Mouse (Mus musculus): ENCODE results near the gene Kncn. TPM values are rescaled to one million over a fixed set of nuclear protein-coding genes. Genes with fewer than 3 reads are reported as not detected.

Gene Kncn
- polyA plus RNA-seq, 1 experiment from 2014 or later, result not detected

DNA sequence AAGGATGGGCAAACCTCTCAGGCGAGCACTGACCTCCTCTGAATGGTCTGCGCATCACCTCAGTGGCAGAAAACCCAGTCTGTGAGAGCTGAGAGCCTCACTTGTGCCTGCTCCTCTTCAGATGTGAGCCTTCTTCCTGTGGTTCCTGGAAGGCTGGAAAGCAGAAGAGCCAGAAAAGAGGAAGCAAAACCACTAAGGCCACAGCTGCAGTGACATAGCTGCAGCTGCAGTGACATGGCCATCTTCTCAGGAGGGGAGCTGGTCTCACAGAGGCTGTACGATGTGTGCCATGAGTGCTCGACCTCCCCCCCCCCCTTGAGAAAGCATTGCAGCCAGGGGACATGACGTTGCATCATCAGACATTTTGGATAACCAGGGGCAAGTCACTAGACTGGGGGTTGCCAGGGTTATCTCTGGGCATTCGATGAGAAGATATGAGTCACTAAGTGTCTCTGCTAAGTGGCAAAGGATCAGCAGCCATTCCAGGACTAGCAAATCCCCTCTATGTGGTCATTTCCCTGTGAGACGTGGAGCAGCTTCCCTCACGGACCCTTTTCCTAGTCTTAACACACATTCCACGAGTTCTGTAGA lies 26.8 kb upstream of the Kncn start:
- Histone ChIP-seq H3K4me2 (replicated peaks; ENCODE audit: low read depth, low read length) (no peak overlapping the region), H3K4me3 (ENCODE audit: low read depth, low read length) (no peak overlapping the region), H3K27me3 (ENCODE audit: control insufficient read depth, insufficient read depth, low read length) (no peaks in the 10 kb centered on the region), H3K9ac (replicated peaks; ENCODE audit: low read depth, low read length) (no peak overlapping the region), H3K36me3 (ENCODE audit: control insufficient read depth, insufficient read depth, low read length) (peaks cover 13% of the 10 kb centered on the region), H3K4me1 (ENCODE audit: control insufficient read depth, insufficient read depth, low read length) (no peaks in the 10 kb centered on the region), H3K9me3 (ENCODE audit: control insufficient read depth, low read depth, low read length) (no peaks in the 10 kb centered on the region), H3K27ac (ENCODE audit: low read length) (no peak overlapping the region)
- 80% methylated on average over 9 of the region's 9 CpGs for WGBS
- ATAC-seq (ENCODE audit: insufficient number of reproducible peaks, insufficient read depth, low FRiP score, low read depth), result no peak

DNA sequence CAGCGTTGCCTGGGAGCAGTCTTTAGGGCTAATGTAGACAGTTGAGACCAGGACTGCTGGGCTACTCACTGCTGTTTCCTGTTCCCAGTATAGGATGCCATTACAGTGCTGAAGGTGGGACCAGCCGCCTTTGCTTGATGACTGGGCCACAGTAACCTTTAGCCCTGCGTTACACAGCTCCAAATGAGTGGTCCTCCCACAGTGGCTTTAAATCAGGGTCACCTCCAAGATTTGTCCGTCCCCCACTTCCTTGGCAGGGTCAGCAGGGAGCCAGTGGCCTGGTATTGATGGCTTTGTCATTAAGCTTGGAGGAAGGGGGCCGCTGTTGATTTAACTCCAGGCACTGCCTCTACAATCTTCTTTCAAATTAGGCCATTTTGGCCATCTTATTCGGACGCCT lies 20.8 kb upstream of the Kncn start:
- H3K4me3 ChIP-seq (ENCODE audit: low read depth, low read length), result no peak overlapping the region
- H3K4me1 ChIP-seq (ENCODE audit: control insufficient read depth, insufficient read depth, low read length), result 0 out of 2 replicates have a peak, but pooled peaks cover 3% of the 10 kb centered on the region
- no peak for ATAC-seq (ENCODE audit: insufficient number of reproducible peaks, insufficient read depth, low FRiP score, low read depth)
- no peak overlapping the region for H3K9ac ChIP-seq (replicated peaks; ENCODE audit: low read depth, low read length)
- no peak overlapping the region for H3K27ac ChIP-seq (ENCODE audit: low read length)
- 54% methylated on average over 7 of the region's 7 CpGs for WGBS
- H3K9me3 ChIP-seq (ENCODE audit: control insufficient read depth, low read depth, low read length), result no peaks in the 10 kb centered on the region
- H3K4me2 ChIP-seq (replicated peaks; ENCODE audit: low read depth, low read length), result no peak overlapping the region
- peaks cover 6% of the 10 kb centered on the region; the same call in 1 of the 2 replicates for H3K36me3 ChIP-seq (ENCODE audit: control insufficient read depth, insufficient read depth, low read length)
- no peaks in the 10 kb centered on the region for H3K27me3 ChIP-seq (ENCODE audit: control insufficient read depth, insufficient read depth, low read length)

DNA sequence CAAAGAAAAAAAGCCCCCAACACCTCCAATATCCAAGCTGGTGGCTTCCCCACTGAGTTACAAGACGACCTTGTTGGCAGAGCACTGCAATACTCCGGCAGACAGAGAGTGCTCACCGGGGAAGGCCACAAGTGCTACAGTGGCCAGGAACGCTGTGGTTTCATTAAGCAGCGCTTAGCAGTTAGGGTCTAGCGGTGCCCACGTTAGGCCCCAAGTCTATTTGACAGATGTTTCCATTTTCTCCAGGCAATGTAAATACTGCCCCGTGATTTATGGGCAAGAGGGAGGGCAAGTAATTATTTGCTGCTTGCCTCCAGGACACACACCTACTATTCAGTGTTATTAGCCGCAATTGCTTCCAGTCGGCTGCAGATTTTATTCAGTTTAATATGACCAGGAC lies 20.3 kb upstream of the Kncn start:
- no peak overlapping the region for H3K4me2 ChIP-seq (replicated peaks; ENCODE audit: low read depth, low read length)
- WGBS, result 22% methylated on average over 10 of the region's 10 CpGs
- no peaks in the 10 kb centered on the region for H3K27me3 ChIP-seq (ENCODE audit: control insufficient read depth, insufficient read depth, low read length)
- H3K36me3 ChIP-seq (ENCODE audit: control insufficient read depth, insufficient read depth, low read length), result peaks cover 6% of the 10 kb centered on the region; the same call in 1 of the 2 replicates
- no peak overlapping the region for H3K4me3 ChIP-seq (ENCODE audit: low read depth, low read length)
- H3K9me3 ChIP-seq (ENCODE audit: control insufficient read depth, low read depth, low read length), result no peaks in the 10 kb centered on the region
- no peak overlapping the region for H3K27ac ChIP-seq (ENCODE audit: low read length)
- no peak overlapping the region for H3K9ac ChIP-seq (replicated peaks; ENCODE audit: low read depth, low read length)
- 0 out of 2 replicates have a peak, but pooled peaks cover 3% of the 10 kb centered on the region for H3K4me1 ChIP-seq (ENCODE audit: control insufficient read depth, insufficient read depth, low read length)
- ATAC-seq (ENCODE audit: insufficient number of reproducible peaks, insufficient read depth, low FRiP score, low read depth), result no peak

DNA sequence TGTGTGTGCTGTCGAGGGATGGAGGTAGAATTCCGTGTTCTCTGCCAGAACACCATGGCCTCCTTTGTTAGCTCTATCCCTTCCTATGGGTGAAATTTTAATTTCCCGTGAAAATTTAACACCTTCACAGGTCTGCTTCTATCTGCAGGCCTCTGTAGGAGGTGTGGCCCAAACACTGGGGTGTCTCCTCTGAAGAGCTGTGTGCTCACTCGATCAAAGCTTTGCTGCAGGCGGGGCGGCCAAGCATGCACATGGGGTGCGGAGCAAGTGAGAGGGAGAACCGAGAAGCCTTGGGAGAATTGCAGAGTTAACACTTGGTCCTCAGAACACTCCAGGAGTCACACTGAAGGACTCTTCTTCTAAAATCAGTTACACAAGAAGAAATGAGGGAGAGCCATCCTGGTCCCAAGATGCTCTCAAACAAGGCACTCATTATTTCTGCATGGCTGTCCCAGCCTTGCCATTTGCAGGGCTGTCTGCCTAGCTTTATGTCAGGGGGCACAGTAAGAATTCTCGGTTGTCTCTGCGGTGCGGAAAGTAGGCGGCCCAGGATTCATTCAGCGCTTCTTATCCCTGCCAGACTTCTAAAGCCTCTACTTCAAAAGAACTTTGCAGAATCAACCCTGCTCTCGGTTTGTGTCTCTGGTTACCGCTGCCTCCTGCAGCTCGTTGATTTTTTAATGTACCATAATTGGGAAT lies 14.5 kb upstream of the Kncn start:
- no peak for ATAC-seq (ENCODE audit: insufficient number of reproducible peaks, insufficient read depth, low FRiP score, low read depth)
- no peak overlapping the region for H3K4me2 ChIP-seq (replicated peaks; ENCODE audit: low read depth, low read length)
- H3K4me1 ChIP-seq (ENCODE audit: control insufficient read depth, insufficient read depth, low read length), result 0 out of 2 replicates have a peak, but pooled peaks cover 3% of the 10 kb centered on the region
- no peaks in the 10 kb centered on the region for H3K27me3 ChIP-seq (ENCODE audit: control insufficient read depth, insufficient read depth, low read length)
- no peak overlapping the region for H3K9ac ChIP-seq (replicated peaks; ENCODE audit: low read depth, low read length)
- no peaks in the 10 kb centered on the region; the same call in 1 of the 2 replicates for H3K36me3 ChIP-seq (ENCODE audit: control insufficient read depth, insufficient read depth, low read length)
- no peak overlapping the region for H3K27ac ChIP-seq (ENCODE audit: low read length)
- WGBS, result 45% methylated on average over 16 of the region's 16 CpGs
- H3K9me3 ChIP-seq (ENCODE audit: control insufficient read depth, low read depth, low read length), result no peaks in the 10 kb centered on the region
- no peak overlapping the region for H3K4me3 ChIP-seq (ENCODE audit: low read depth, low read length)

DNA sequence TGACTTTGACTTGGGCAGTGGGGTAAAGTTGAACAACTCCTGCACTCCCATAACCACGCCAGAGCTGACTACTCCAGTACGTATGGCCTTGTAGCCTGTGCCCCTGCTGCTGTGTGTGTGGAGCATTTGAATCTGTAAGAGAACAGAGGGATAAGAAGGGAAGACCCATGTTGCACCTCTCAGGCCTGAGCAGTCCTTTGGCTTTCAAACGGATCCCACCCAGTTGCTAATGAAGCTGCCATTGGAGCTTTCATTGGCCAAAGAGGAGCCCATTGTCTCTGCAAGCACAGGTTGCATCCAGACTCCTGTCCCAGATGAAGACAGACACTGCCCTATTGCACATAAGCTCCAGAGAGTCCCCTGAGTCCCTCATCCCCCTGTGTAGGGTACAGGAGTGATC lies 11.0 kb upstream of the Kncn start:
- no peaks in the 10 kb centered on the region; the same call in 1 of the 2 replicates for H3K36me3 ChIP-seq (ENCODE audit: control insufficient read depth, insufficient read depth, low read length)

DNA sequence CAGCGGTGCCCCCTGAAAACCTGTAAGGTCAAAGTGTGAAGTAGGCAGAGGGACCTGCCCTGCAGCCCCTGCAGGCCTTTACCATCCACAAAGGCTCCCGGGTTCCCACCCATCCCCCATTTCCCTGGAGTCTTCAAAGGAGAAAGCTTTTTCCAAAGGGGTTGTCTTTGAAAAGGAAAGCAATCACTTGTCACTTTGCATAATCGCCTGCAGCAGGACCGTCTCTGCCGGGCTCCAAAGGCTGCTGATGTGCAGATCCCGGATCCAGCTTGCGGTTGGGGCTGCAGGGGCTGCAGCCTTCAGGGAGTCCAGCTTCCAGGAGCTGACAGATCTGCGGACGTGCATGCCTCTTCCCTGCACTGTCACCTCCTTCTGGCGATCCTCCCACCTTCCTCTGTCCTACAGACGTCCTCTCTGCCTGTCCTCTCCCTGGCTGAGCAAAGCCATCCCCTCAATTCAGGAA lies 6.0 kb upstream of the Kncn start:
- Histone ChIP-seq H3K4me3 (ENCODE audit: low read depth, low read length) (no peak overlapping the region), H3K9me3 (ENCODE audit: control insufficient read depth, low read depth, low read length) (no peaks in the 10 kb centered on the region), H3K4me2 (replicated peaks; ENCODE audit: low read depth, low read length) (no peak overlapping the region), H3K27me3 (ENCODE audit: control insufficient read depth, insufficient read depth, low read length) (no peaks in the 10 kb centered on the region), H3K9ac (replicated peaks; ENCODE audit: low read depth, low read length) (no peak overlapping the region), H3K27ac (ENCODE audit: low read length) (no peak overlapping the region), H3K36me3 (ENCODE audit: control insufficient read depth, insufficient read depth, low read length) (no peaks in the 10 kb centered on the region; the same call in 1 of the 2 replicates), H3K4me1 (ENCODE audit: control insufficient read depth, insufficient read depth, low read length) (no peaks in the 10 kb centered on the region)
- 10% methylated on average over 11 of the region's 11 CpGs for WGBS
- no peak for ATAC-seq (ENCODE audit: insufficient number of reproducible peaks, insufficient read depth, low FRiP score, low read depth)

More for the DNA sequence above, 11.0 kb upstream of the Kncn start:
- H3K27ac ChIP-seq (ENCODE audit: low read length), result no peak overlapping the region
- no peak for ATAC-seq (ENCODE audit: insufficient number of reproducible peaks, insufficient read depth, low FRiP score, low read depth)
- no peaks in the 10 kb centered on the region for H3K4me1 ChIP-seq (ENCODE audit: control insufficient read depth, insufficient read depth, low read length)
- WGBS, result 92% methylated on average over 3 of the region's 3 CpGs
- H3K9me3 ChIP-seq (ENCODE audit: control insufficient read depth, low read depth, low read length), result no peaks in the 10 kb centered on the region
- H3K4me2 ChIP-seq (replicated peaks; ENCODE audit: low read depth, low read length), result no peak overlapping the region
- no peak overlapping the region for H3K4me3 ChIP-seq (ENCODE audit: low read depth, low read length)
- no peaks in the 10 kb centered on the region for H3K27me3 ChIP-seq (ENCODE audit: control insufficient read depth, insufficient read depth, low read length)
- no peak overlapping the region for H3K9ac ChIP-seq (replicated peaks; ENCODE audit: low read depth, low read length)

DNA sequence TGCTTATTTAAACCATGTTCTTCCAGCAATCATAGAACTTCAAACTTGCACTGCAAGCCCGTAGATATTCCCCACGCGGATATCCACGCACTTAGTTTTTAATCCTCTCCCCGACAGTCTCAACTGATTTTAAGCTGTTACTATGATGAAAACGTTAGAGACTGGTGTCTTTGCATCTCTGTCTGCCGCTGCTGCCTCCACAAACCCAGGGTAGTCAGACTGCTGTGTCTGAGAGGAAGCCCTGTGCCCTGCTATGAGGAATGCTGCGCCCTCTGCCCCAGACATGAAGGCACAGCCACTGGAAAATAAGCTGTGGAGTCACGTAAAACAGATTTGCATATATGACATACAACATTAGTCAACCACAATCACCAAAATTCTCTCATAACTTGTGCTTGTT lies 5.4 kb upstream of the Kncn start:
- Histone ChIP-seq H3K4me1 (ENCODE audit: control insufficient read depth, insufficient read depth, low read length) (no peaks in the 10 kb centered on the region), H3K36me3 (ENCODE audit: control insufficient read depth, insufficient read depth, low read length) (no peaks in the 10 kb centered on the region), H3K27ac (ENCODE audit: low read length) (no peak overlapping the region), H3K9me3 (ENCODE audit: control insufficient read depth, low read depth, low read length) (no peaks in the 10 kb centered on the region), H3K4me3 (ENCODE audit: low read depth, low read length) (no peak overlapping the region), H3K4me2 (replicated peaks; ENCODE audit: low read depth, low read length) (no peak overlapping the region), H3K27me3 (ENCODE audit: control insufficient read depth, insufficient read depth, low read length) (no peaks in the 10 kb centered on the region), H3K9ac (replicated peaks; ENCODE audit: low read depth, low read length) (no peak overlapping the region)
- 41% methylated on average over 9 of the region's 9 CpGs for WGBS
- no peak for ATAC-seq (ENCODE audit: insufficient number of reproducible peaks, insufficient read depth, low FRiP score, low read depth)

DNA sequence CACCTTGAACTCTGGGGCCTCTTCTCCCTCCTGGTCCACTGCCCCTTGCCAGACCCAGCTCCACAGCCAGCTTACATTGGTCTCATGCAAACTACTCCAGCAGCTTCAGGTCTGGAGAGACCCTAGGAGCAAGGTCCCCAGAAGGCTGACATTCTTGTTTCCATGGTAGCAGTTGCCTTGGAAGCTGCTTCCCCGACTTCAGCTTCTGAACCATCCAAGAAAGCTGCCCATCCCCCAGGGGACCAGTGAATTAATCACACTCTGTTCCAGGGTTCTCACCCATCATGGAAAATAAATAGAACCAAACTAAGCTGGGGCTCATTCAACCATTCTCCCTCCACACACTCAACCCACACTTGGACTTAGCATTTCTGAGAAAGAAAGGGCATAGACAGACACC lies 3.0 kb upstream of the Kncn start:
- ATAC-seq (ENCODE audit: insufficient number of reproducible peaks, insufficient read depth, low FRiP score, low read depth), result no peak
- H3K9me3 ChIP-seq (ENCODE audit: control insufficient read depth, low read depth, low read length), result no peaks in the 10 kb centered on the region
- no peaks in the 10 kb centered on the region for H3K4me1 ChIP-seq (ENCODE audit: control insufficient read depth, insufficient read depth, low read length)
- no peaks in the 10 kb centered on the region for H3K27me3 ChIP-seq (ENCODE audit: control insufficient read depth, insufficient read depth, low read length)
- no peak overlapping the region for H3K27ac ChIP-seq (ENCODE audit: low read length)
- H3K36me3 ChIP-seq (ENCODE audit: control insufficient read depth, insufficient read depth, low read length), result no peaks in the 10 kb centered on the region
- no peak overlapping the region for H3K4me3 ChIP-seq (ENCODE audit: low read depth, low read length)
- 0% methylated on average over 1 of the region's 1 CpGs for WGBS
- no peak overlapping the region for H3K4me2 ChIP-seq (replicated peaks; ENCODE audit: low read depth, low read length)
- H3K9ac ChIP-seq (replicated peaks; ENCODE audit: low read depth, low read length), result no peak overlapping the region

All from stomach, embryonic 14.5 days (tissue).